Mouse (Mus musculus): ENCODE measurements at regions not wholly inside any gene's neighbourhood (a gene's known extent, or its start where the extent isn't known, plus 50 kb on each side); places are given as distances from the start of the nearest gene placed in this dataset.

GRCm38 (mm10) chr12:39697182-39697581 is 340.6 kb downstream of the Arl4a start:
- no peak for DNase-seq (ENCODE audit: low read depth, low spot score)
- Histone ChIP-seq H3K27me3 (ENCODE audit: control insufficient read depth in 1 of 2, insufficient read depth in 2 of 2, low read length in 2 of 2) (peaks cover 0 to 2% of the 10 kb centered on the region in 2 experiments; a peak in 2 of 4 replicates), H3K79me2 (ENCODE audit: control insufficient read depth, insufficient read depth, low read length, poor library complexity) (no peaks in the 10 kb centered on the region), H3K4me1 (ENCODE audit: control insufficient read depth in 1 of 2, insufficient read depth in 2 of 2, low read length in 2 of 2) (no peaks in the 10 kb centered on the region), H3K9ac (ENCODE audit: control insufficient read depth, low read depth, low read length, poor library complexity, severe bottlenecking) (no peak overlapping the region), H3K4me3 (ENCODE audit: control insufficient read depth in 1 of 2, insufficient read depth in 1 of 2, low read depth in 2 of 2, low read length in 2 of 2) (no peak overlapping the region), H3K36me3 (ENCODE audit: control insufficient read depth in 1 of 2, insufficient read depth in 2 of 2, low read length in 2 of 2) (no peaks in the 10 kb centered on the region), H3K27ac (ENCODE audit: control insufficient read depth, low read depth, low read length) (no peak overlapping the region), H3K9me3 (replicated peaks; ENCODE audit: insufficient read depth, low read length) (no peaks in the 10 kb centered on the region)
- TF ChIP-seq NRF1 (IDR thresholded peaks at IDR 0.05; ENCODE audit: insufficient read depth, low read depth, low read length, poor library complexity, severe bottlenecking) = no peak
- no peak for TF ChIP-seq USF2 (IDR thresholded peaks at IDR 0.05; ENCODE audit: borderline replicate concordance in 1 of 2, insufficient read depth in 1 of 2, low read depth in 1 of 2, low read length in 2 of 2)
- no peak for TF ChIP-seq RAD21 (IDR thresholded peaks at IDR 0.05; ENCODE audit: low read depth, low read length)
- no peak for TF ChIP-seq EP300 (IDR thresholded peaks at IDR 0.05; ENCODE audit: low read depth in 1 of 2, low read length in 2 of 2)
- TF ChIP-seq UBTF (IDR thresholded peaks at IDR 0.05; ENCODE audit: borderline replicate concordance, insufficient read depth, low read depth, low read length) = no peak
- TF ChIP-seq HCFC1 (IDR thresholded peaks at IDR 0.05; ENCODE audit: low read depth, low read length) = no peak

DNA sequence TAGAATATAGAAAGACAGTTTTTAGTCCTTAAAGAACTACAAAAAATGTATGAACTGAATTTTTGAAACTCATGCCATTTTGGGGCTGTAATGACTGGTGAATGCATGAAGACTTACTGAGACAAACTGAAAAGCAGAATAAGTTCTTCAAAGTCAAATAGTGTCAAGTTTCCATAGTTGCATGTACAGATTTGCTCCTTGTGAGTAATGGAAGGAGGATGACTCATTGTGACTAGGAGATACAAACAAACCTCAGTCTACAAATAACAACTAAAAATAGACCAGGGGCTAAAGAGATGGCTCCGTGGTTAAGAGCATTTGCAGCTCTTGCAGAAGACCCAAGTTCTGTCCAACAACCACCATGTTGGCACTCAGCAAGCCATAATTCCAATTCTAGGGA is 342.5 kb downstream of the Arl4a start:
- no peak overlapping the region for H3K9ac ChIP-seq (ENCODE audit: control insufficient read depth, low read depth, low read length, poor library complexity, severe bottlenecking)
- H3K79me2 ChIP-seq (ENCODE audit: control insufficient read depth, insufficient read depth, low read length, poor library complexity) = no peaks in the 10 kb centered on the region
- no peak for DNase-seq (ENCODE audit: low read depth, low spot score)
- no peak overlapping the region for H3K4me3 ChIP-seq (ENCODE audit: control insufficient read depth in 1 of 2, insufficient read depth in 1 of 2, low read depth in 2 of 2, low read length in 2 of 2)
- H3K4me1 ChIP-seq (ENCODE audit: control insufficient read depth in 1 of 2, insufficient read depth in 2 of 2, low read length in 2 of 2) = no peaks in the 10 kb centered on the region
- H3K27me3 ChIP-seq (ENCODE audit: control insufficient read depth in 1 of 2, insufficient read depth in 2 of 2, low read length in 2 of 2) = peaks cover 0 to 2% of the 10 kb centered on the region in 2 experiments; a peak in 2 of 4 replicates
- no peaks in the 10 kb centered on the region for H3K9me3 ChIP-seq (replicated peaks; ENCODE audit: insufficient read depth, low read length)
- no peak for TF ChIP-seq USF1 (IDR thresholded peaks at IDR 0.05; ENCODE audit: low read depth, low read length)
- TF ChIP-seq CTCF (IDR thresholded peaks at IDR 0.05 in 2 of 3, conservative IDR thresholded peaks at IDR 0.05 in 1 of 3; ENCODE audit: control insufficient read depth in 1 of 3, insufficient read depth in 1 of 3, low read depth in 2 of 3, low read length in 3 of 3, poor library complexity in 1 of 3, severe bottlenecking in 1 of 3) = no peak
- TF ChIP-seq E2F4 (IDR thresholded peaks at IDR 0.05; ENCODE audit: borderline replicate concordance, low read depth, low read length) = no peak
- TF ChIP-seq ZNF384 (IDR thresholded peaks at IDR 0.05; ENCODE audit: low read depth, low read length) = no peak
- no peaks in the 10 kb centered on the region for H3K36me3 ChIP-seq (ENCODE audit: control insufficient read depth in 1 of 2, insufficient read depth in 2 of 2, low read length in 2 of 2)
- H3K27ac ChIP-seq (ENCODE audit: control insufficient read depth, low read depth, low read length) = no peak overlapping the region

- no peak overlapping the region for H3K27ac ChIP-seq (ENCODE audit: control insufficient read depth, low read depth, low read length)
- TF ChIP-seq EP300 (IDR thresholded peaks at IDR 0.05; ENCODE audit: low read depth in 1 of 2, low read length in 2 of 2) (no peak), CHD1 (IDR thresholded peaks at IDR 0.05; ENCODE audit: low read depth, low read length) (no peak), SMC3 (IDR thresholded peaks at IDR 0.05; ENCODE audit: low read depth, low read length) (no peak), CTCF (IDR thresholded peaks at IDR 0.05 in 2 of 3, conservative IDR thresholded peaks at IDR 0.05 in 1 of 3; ENCODE audit: control insufficient read depth in 1 of 3, insufficient read depth in 1 of 3, low read depth in 2 of 3, low read length in 3 of 3, poor library complexity in 1 of 3, severe bottlenecking in 1 of 3) (no peak), HCFC1 (IDR thresholded peaks at IDR 0.05; ENCODE audit: low read depth, low read length) (no peak), USF2 (IDR thresholded peaks at IDR 0.05; ENCODE audit: borderline replicate concordance in 1 of 2, insufficient read depth in 1 of 2, low read depth in 1 of 2, low read length in 2 of 2) (no peak), TBP (IDR thresholded peaks at IDR 0.05; ENCODE audit: low read depth, low read length) (no peak), MXI1 (IDR thresholded peaks at IDR 0.05; ENCODE audit: low read depth, low read length) (no peak), E2F4 (IDR thresholded peaks at IDR 0.05; ENCODE audit: borderline replicate concordance, low read depth, low read length) (no peak), MAZ (IDR thresholded peaks at IDR 0.05; ENCODE audit: low read depth, low read length) (no peak)
- no peaks in the 10 kb centered on the region for H3K79me2 ChIP-seq (ENCODE audit: control insufficient read depth, insufficient read depth, low read length, poor library complexity)
- no peak for DNase-seq (ENCODE audit: low read depth, low spot score)
- H3K4me3 ChIP-seq (ENCODE audit: control insufficient read depth in 1 of 2, insufficient read depth in 1 of 2, low read depth in 2 of 2, low read length in 2 of 2) = no peak overlapping the region
- no peaks in the 10 kb centered on the region for H3K4me1 ChIP-seq (ENCODE audit: control insufficient read depth in 1 of 2, insufficient read depth in 2 of 2, low read length in 2 of 2)
- H3K27me3 ChIP-seq (ENCODE audit: control insufficient read depth in 1 of 2, insufficient read depth in 2 of 2, low read length in 2 of 2) = peaks cover 2% of the 10 kb centered on the region in 2 experiments
- H3K9me3 ChIP-seq (replicated peaks; ENCODE audit: insufficient read depth, low read length) = no peaks in the 10 kb centered on the region
- no peak overlapping the region for H3K9ac ChIP-seq (ENCODE audit: control insufficient read depth, low read depth, low read length, poor library complexity, severe bottlenecking)
- no peaks in the 10 kb centered on the region for H3K36me3 ChIP-seq (ENCODE audit: control insufficient read depth in 1 of 2, insufficient read depth in 2 of 2, low read length in 2 of 2)
Observed at GRCm38 (mm10) chr12:39692043-39692442, 345.8 kb downstream of the Arl4a start.

All from MEL (cell line).